Mouse (Mus musculus): ENCODE data around the gene Sypl.

Gene Sypl

DNA sequence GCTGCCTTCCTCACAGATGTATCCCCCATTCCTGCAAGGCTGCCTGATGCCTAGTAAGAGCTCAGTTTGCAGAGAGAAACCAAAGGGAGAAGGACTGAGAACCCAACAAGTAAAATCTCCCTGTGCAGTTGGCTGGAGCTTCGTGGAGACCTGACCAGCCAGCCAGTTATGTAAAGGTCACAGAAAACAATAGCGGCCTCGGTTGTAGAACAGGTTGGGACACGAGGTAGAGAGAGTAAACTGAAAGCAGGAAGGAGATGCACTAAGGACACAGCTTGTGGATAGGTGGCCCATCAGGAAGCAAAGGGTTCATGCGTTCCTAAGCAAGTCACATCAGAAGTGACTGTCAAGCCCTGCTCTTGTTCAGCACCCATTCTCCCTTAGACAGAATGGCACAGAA, 52.2 kb downstream of the Sypl start:
- no peak for DNase-seq (ENCODE audit: low spot score)

DNA sequence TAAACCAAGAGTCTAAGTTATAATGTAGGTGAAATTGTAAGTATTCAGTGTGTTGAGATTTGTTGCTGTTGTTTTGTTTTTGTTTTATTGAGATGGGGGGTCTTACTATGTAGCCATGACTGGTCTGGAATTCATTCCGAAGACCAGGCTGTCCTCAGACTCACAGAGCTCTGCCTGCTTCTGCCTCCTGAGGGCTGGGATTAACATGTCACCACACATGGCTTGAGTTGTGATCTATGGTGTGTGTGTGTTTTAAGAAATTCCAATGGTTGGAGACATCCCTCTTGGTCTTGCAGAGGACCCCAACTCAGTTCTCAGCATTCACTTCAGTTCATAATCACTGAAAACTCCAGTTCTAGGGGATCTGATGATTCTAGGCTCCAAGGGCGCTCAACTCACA, 53.5 kb downstream of the Sypl start:
- DNase-seq (ENCODE audit: low spot score): no peak

DNA sequence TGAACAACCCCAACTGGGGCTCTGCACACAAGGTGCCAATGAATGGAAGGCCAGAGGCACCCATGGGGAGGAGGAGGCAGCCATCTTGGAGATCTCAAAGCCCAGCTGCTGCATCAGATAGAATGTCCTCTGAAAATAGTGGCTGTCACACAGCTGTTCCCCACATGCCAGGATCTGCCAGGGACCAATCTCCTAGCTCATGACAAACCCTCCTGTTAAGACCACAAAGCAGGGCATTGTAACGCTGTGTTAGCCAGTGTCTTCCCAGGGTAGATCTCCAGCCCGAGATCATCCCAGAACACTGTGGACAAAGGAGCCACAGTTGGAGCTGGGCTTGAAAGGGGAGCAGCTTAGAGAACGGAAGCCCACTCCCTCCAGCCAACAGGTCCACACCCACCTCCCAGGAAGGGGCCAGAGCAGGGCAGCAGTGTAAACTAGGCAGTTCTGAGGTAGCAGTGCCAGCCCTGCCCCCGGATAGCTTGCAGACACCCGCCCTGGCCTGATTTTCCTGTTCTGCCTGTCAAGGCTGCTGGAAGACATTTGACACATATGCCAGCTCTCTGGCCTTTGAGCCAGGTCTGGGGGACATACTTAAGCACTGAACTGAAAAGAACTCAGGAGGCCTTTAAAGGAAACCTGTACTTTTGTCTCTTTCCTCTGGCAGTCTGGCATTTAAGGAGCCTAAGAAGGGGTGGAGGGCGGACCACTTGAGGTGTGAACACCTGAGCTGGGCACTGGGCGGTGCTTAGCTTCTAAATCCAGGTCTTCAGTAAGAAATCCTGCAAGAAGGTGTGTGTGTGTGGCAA, 54.8 kb downstream of the Sypl start:
- no peak for DNase-seq (ENCODE audit: low spot score)

DNA sequence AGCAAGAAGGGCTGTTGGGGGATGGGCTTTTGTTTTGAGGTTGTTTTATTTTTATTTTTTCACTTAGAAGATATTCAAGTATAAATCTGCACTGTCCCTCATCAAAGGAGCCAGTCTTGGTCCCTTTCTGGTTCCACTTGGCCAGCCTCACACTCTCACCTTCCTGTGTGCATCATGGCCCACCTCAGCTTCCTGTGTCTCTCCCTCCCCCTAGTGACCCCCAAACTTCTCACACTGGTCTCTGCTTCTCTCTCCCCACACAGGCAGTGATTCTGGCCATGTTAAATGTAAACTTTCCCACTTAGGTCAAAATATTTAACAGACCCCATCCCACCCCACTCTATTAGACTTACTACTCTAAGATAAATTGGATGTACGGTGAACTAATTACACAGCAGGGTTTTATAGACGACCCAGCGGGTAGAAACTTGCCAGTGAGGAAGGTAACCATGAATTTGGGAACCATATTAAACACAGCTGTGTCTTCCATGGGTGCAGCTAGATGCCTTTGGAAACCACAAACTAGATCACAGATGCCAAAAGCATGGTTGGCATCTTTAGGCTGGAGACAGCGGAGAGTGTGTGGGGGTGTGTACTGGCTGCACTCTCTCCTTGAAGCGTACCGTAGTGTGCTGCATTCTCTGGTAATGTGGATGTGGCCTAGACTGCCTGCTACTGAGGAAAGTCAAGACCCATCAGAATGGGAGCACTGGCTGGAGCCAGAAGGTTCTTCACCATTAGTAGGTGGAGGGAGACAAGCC, 55.7 kb downstream of the Sypl start:
- DNase-seq (ENCODE audit: low spot score): no peak

DNA sequence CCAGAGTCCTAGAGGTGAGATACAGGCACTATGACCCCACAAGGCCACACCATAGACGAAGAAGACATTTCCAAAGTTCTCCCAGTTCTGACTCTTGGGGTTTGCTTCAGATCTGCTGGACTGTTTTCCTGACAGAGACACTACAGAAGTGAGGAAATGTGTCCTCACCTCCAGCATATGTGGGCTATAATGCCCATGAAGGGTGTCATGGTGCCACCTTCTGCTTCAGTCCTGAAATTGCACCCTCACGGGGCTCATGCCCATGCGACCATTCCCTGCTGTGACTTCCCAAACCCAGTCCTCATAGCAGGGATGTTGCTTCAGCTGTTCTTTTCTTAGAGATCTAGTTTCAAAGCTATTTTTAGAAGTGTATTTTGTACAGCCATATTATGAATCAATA, 56.3 kb downstream of the Sypl start:
- peak; percentile 9 for DNase-seq (ENCODE audit: low spot score)

DNA sequence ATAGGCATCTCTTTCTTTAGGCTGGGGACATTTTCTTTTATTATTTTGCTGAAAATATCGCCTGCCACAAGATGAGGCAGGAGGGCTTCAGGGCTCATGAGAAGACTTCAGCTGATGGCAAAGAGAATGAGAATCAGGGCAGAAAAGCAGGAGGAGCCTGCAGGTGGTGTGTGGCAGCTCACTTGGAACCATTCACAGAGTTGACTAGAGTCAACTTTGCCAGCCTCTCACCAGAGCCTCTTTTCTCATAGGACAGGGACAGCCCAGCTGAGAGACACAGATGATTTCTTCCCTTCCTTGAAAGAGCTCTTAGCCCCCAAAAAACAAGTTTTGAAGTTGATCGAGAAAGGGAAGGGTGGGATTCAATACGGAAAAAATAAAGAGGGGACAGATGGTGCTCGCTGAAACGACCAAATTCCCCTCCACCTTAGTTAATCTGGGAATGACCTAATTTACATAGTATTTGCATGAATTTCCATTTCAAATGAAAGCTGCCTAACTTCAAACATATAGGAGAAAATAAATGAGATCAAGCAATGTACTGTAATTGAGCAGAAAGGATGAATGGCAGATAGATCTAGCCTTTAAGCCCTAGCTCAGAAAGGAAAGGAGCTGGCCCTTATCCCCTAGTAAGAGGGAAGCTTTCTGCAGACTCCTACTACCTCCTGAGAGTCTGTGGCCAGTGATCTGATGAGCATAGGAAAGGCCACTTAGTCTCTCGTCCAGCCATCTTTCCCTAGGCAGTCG, 60.5 kb downstream of the Sypl start:
- DNase-seq (ENCODE audit: low spot score): no peak

DNA sequence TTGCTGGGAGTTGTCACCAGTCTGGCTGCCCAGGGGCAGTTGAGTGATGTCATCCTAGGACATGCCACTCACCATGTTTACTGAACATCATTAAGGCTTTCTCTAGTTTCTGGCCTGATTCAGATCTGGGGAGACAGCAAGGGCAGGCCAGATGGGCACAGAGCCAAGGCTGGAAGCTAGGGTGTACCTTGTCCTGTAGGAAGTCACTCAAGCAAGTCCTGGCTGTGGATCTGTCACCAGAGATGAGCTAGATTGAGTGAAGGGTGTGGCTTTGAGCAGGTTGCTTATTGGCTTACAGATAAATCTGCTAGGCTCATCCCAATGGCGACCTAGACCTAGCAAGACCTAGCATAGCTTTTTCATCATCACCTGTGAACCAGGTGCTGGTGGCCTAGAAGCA, 61.4 kb downstream of the Sypl start:
- DNase-seq (ENCODE audit: low spot score): no peak

DNA sequence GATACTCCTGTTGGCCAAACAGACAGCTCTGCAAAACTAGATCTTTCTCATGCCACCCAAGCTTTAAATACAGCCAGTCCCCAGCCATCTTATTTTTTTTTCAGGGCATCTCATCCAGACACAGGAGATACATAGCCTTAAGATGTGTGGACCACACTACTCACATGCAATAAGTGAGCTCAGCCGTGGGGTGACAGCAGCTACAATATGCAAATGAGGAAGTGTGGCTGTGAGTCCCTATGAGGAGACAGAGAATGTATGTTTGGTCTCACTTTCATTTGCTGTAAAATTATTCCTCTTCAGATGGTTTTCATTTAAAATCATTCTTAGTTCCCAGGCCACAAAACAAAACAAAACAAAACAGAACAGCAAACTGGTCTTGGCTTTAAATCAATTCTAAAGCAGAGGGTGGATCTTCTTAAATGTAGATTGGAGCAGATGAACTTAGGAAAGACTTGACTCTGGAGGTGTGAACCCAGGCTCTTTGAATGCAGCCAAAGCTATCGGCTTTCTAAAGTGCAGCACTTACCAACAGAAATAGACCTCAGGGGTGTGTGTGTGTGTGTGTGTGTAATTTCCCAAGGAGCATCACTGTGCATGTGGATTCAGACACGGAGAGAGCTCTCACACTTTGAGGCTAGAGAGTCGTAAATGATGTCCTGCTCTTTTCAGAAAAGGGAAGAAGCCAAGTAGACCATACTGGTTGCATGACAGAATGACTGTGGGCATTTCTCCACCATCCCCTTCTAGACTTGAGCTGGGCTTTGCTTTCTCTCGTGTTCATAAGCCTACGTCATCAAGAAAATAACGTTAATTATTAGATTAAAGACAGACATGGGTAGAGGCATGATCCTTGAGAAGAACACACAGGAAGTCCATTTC, 63.4 kb downstream of the Sypl start:
- DNase-seq (ENCODE audit: low spot score): no peak

DNA sequence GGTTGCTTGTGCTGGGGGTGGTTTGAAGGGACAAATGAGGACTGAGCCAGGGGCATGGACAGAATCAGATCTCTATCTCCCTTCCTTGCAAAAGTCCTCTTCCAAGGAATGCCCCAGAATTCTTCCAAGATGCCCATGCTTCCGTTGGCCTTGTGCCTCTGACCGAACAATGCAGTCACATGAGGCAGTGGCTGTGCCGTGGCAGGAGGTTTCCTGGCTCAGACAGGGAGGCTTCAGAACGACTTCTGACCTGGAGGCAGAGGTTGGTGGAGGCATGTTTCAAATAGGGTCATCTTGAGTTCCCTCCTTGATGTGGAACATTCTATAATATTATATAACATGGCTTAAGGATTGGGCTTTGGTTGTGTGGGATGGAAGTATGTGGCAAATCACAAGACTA, 64.9 kb downstream of the Sypl start:
- no peak for DNase-seq (ENCODE audit: low spot score)

DNA sequence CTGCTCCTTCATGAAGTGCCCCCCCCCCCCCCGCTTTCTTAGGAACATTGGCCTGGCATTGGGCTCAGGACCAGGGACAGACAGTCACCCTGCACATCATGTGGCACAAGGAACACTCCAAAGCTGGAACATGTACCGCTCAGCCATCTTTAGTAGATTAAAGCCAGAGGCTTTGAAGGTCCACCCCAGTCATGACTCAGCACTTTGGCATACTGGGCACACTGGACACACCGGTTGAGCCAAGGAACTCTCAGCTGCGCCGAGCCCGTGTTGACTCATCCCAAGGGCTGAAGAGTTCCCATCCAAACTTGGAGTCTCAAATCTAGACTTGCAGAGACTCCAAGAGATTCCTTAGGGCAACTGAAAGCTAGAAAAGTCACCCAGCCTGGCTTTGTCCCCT, 66.3 kb downstream of the Sypl start:
- no peak for DNase-seq (ENCODE audit: low spot score)

DNA sequence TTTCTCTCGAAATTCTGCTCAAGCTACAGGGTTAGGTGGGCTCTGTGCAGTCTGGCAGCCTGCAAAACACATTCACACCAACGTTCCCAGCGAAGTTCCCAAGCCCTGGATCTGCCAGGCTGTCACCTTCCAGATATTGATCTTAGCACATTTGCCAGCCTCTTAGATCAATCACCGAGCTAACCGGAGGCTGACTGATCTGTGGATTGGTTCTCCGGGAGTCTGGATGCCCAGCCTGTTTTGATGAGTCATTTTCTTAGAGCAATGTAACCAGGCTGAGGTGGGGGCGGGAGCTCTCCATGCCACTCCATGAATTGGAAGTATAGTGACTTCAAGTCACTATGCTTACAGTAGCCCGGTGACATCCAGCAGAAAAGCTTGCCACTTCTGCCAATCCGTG, 67.4 kb downstream of the Sypl start:
- no peak for DNase-seq (ENCODE audit: low spot score)

DNA sequence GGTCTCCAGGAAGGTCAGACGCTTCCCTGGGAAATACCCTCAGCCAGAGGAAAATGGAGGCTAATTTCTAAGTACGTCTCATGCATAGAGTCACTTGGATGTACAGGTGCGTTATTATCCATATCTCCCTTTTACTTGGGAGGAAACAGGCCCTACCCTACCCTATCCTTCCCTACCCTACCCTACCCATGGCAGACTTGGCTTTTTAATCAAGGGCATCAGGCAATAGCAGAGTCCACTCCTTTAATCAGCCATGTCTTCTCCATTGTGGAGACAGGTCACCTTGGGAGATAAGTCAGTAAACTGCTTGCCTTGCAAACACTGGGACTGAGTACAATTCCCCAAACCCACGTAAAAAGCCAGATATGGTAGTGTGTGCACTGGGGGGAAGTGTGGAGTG, 68.1 kb downstream of the Sypl start:
- DNase-seq (ENCODE audit: low spot score): no peak

DNA sequence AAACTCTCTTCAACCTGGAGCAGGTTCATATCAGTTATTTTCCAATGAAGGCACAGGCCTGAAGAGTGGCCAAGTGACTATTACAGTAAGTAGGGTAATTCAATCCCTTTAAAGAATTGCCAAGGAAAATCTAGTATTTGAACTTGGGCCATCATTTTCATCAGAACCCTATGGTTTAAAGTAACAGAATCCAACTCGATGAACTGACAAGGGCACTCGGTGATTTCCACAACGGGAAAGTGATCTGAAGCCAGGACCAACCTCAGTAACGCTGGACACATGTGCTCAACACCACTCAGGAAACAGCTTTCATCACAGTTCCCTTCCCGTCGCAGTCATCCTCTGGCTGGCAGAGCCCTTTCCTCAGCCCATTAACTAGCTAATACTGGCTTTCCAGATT, 70.8 kb downstream of the Sypl start:
- no peak for DNase-seq (ENCODE audit: low spot score)

DNA sequence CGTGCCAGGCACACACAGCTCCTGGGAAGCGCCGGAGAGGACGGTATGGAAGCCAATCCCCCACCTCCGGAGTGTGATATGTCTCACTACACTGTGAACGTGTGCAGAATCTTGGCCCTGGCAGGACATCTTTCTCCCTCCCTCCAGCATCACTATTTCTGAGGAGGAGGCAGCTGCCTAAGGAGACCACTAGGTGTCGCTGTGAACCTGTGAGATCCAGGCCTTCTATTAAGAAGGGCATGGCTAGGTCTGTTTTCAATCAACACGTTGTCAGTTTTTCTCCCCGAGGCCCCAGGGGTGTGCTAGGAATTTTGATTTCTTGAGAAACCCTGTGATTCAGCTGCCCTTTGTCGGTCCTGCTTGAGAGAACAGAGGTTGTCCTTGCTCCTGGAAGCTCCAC, 73.4 kb downstream of the Sypl start:
- peak; percentile 71 for DNase-seq (ENCODE audit: low spot score)

DNA sequence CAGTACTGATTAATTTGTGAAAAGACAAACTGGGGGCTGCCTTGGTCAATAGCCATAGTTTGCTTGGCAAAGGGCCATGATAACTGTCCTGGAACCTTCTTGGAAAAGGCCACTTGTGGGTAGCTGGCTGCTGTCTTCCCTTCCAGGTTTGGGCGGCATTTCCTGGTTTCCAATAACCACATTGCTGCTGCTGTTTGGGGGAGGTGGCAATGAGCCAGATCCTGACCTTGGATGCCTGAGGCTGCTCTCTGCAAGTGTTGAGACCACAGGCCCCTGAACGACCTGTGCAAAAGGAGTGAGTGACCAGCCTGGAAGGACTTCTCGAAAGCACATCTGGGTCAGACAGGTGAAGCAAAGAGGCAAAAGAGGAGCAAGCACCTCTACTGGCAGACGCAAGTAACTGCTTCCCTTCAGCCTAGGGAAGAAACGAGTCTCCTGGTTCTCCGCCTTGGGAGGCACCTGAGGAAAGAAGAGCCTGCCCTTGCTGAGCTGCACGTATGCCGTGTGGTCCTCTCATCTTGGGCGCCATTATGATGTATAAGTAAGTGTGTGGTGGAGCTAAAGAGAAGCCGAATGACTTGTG, 74.5 kb downstream of the Sypl start:
- no peak for DNase-seq (ENCODE audit: low spot score)

DNA sequence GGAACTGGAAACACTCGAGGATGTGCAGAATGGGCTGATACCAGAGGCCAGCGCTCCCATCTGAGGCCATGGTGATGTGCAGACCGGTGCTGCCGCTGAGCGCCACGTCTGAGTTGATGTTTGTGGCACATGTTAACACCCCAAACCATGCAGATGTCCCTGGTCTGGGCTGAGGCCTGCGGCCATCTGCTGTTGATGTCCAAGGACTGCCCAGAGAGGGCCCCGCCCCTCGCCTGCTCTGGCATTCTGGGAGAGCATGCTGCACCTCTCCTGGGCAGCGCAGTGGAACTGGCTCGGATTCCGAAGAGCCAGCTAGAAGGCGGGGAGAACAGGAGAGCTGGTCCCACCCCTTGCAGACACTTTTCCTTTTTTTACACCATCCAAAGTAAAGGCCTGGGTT, 75.0 kb downstream of the Sypl start:
- no peak for DNase-seq (ENCODE audit: low spot score)

Measured in c-Kit-positive CD71-positive TER-119-positive erythroid progenitor cells, embryonic 14.5 days (primary cell).